Mouse (Mus musculus) urinary bladder, postnatal 4 days (tissue): Measurements from ENCODE around the gene Gan.

ENCODE experiments used
- DNase-seq, 2 experiments: peaks; one replicate each; pipeline ENCODE4 v3.0.0; 2021 to 2022; ENCODE audit warnings: low spot score in 2 of 2

The Gan gene

GRCm38 (mm10) chr8:117156866-117157768, 818 bp upstream of the Gan start:
- DNase-seq: no peak

- peak; percentile 96 to 98 for DNase-seq
These were observed 205 bp upstream of the Gan start for GRCm38 (mm10) chr8:117157769-117158091.

GRCm38 (mm10) chr8:117159031-117159430, 1.1 kb downstream of the Gan start:
- DNase-seq: no peak

GRCm38 (mm10) chr8:117164912-117165311, 7.0 kb downstream of the Gan start:
- no peak for DNase-seq

- no peak for DNase-seq
These were observed 7.6 kb downstream of the Gan start for GRCm38 (mm10) chr8:117165542-117165941.

GRCm38 (mm10) chr8:117166515-117166914, 8.6 kb downstream of the Gan start:
- no peak for DNase-seq

GRCm38 (mm10) chr8:117167243-117167883, 9.4 kb downstream of the Gan start:
- no peak for DNase-seq

GRCm38 (mm10) chr8:117168378-117168777, 10.4 kb downstream of the Gan start:
- DNase-seq: no peak

- no peak for DNase-seq
These were observed 13.9 kb downstream of the Gan start for GRCm38 (mm10) chr8:117171826-117172225.

GRCm38 (mm10) chr8:117172904-117173303, 15.0 kb downstream of the Gan start:
- DNase-seq: peak in 1 of 2 experiments; percentile 38

- no peak for DNase-seq
These were observed 15.8 kb downstream of the Gan start for GRCm38 (mm10) chr8:117173690-117174089.

GRCm38 (mm10) chr8:117174536-117174935, 16.6 kb downstream of the Gan start:
- DNase-seq: no peak

- DNase-seq: no peak
These were observed 18.4 kb downstream of the Gan start for GRCm38 (mm10) chr8:117176308-117176707.

GRCm38 (mm10) chr8:117177236-117177635, 19.3 kb downstream of the Gan start:
- DNase-seq: no peak

- no peak for DNase-seq
These were observed 20.1 kb downstream of the Gan start for GRCm38 (mm10) chr8:117178039-117178438.

GRCm38 (mm10) chr8:117178676-117179075, 20.7 kb downstream of the Gan start:
- no peak for DNase-seq

- no peak for DNase-seq
These were observed 24.8 kb downstream of the Gan start for GRCm38 (mm10) chr8:117182746-117183145.

- DNase-seq: no peak
These were observed 25.9 kb downstream of the Gan start for GRCm38 (mm10) chr8:117183664-117184377.

- DNase-seq: peak in 1 of 2 experiments; percentile 28
These were observed 36.4 kb downstream of the Gan start for GRCm38 (mm10) chr8:117194355-117194754.

- DNase-seq: no peak
These were observed 38.7 kb downstream of the Gan start for GRCm38 (mm10) chr8:117196593-117196992.

GRCm38 (mm10) chr8:117197551-117197950, 39.6 kb downstream of the Gan start:
- DNase-seq: no peak

GRCm38 (mm10) chr8:117198141-117198935, 40.4 kb downstream of the Gan start:
- DNase-seq: peak in 1 of 2 experiments; percentile 35
